Mouse (Mus musculus): Measurements from ENCODE around the gene Dok5. TPM values are rescaled to one million over a fixed set of nuclear protein-coding genes. Genes with fewer than 3 reads are reported as not detected.

Gene Dok5
- polyA plus RNA-seq, 1 experiment from 2014 or later = 11.8 TPM

DNA sequence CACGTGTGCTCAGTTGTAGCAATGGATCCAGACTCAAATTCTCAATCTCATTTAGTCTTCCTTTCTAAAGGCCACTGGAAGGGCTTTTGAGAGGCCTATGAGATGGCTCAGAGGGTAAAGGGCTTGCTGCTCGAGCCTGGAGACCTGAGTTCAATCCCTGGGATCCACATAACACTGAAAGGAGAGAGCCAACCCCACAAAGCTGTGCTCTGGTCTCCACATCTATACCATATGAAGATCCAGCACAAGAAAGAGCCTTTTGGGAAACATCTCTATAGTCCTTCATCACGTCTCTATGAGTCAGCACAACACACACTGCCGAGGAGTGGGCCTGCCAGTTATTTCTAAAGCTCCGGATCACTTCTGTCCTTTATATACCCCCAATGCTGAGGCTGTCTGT lies 5.8 kb upstream of the Dok5 start:
- 82% methylated on average over 5 of the region's 5 CpGs for WGBS
- DNase-seq (ENCODE audit: low spot score) = no peak

DNA sequence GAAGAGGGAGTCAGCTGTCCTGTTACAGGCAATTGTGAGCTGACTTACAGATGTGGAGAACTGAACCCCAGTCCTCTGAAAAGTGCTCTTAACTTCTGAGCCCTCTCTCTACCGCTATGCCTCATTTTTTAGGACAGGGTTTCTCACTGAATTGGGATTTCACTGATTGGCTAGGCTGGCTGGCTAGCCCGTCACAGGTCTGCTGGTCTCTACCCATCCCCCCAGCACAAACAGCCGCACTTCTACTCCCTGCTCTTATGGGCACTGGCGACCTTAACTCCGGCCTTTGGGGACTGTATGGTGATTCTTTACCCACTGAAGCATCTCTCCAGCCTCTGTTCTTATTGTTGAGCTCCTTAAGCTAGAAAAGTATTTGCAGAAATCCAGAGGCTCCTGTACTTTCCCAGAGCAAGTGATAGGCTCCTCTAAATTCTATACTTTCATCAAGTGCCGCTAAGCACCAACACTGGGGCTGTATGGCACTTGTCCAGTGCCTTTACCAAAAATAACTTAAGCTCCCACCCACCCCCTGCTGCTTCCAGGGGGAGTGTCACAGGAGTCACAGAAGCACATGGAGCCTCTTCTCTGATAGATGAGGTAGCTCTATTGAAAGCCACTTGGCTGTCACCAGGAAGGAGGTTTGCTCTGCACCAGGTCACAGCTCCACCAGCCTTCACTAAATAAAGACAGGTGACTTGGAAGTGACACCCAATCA lies 4.5 kb upstream of the Dok5 start:
- Histone ChIP-seq H3K9me3 (no peaks in the 10 kb centered on the region), H3K36me3 (replicated peaks) (no peaks in the 10 kb centered on the region), H3K27me3 (replicated peaks; ENCODE audit: low read depth, poor library complexity, severe bottlenecking) (peaks cover 18% of the 10 kb centered on the region), H3K27ac (replicated peaks) (no peak overlapping the region), H3K4me3 (no peak overlapping the region), H3K4me1 (peaks cover 32% of the 10 kb centered on the region)
- no peak for DNase-seq (ENCODE audit: low spot score)
- 38% methylated on average over 6 of the region's 6 CpGs for WGBS

More for the DNA sequence above, 5.8 kb upstream of the Dok5 start:
- no peak overlapping the region for H3K4me3 ChIP-seq
- no peaks in the 10 kb centered on the region for H3K36me3 ChIP-seq (replicated peaks)
- peaks cover 18% of the 10 kb centered on the region; the same call in 1 of the 2 replicates for H3K4me1 ChIP-seq
- H3K9me3 ChIP-seq = no peaks in the 10 kb centered on the region
- no peak overlapping the region for H3K27ac ChIP-seq (replicated peaks)
- H3K27me3 ChIP-seq (replicated peaks; ENCODE audit: low read depth, poor library complexity, severe bottlenecking) = peaks cover 8% of the 10 kb centered on the region

- DNase-seq (ENCODE audit: low spot score) = no peak
- Histone ChIP-seq H3K4me1 (peaks cover 41% of the 10 kb centered on the region), H3K27me3 (replicated peaks; ENCODE audit: low read depth, poor library complexity, severe bottlenecking) (peaks cover 32% of the 10 kb centered on the region), H3K4me3 (no peak overlapping the region), H3K27ac (replicated peaks) (no peak overlapping the region), H3K9me3 (no peaks in the 10 kb centered on the region), H3K36me3 (replicated peaks) (no peaks in the 10 kb centered on the region)
- WGBS = 92% methylated on average over 9 of the region's 9 CpGs
Measured at GRCm38 (mm10) chr2:170728864-170729263, 2.7 kb upstream of the Dok5 start.

DNA sequence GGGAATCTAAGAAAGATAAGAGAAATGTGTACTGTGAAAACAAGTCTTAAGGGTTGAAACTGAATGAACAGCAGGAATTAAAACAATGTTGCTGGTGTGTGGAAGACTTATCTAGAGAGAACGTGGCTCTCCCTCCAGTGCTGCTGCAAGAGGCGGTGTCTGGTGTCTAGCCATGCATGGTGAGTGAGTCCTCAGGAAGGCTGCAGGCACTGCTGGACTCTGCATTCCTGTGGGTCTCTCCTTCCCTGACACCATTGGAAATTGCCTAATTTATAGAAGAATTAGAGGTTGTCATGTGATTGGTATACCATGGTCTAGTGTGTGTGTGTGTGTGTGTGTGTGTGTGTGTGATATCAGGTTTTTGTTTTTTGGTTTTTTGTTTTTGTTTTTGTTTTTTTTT lies 1.9 kb upstream of the Dok5 start:
- 41% methylated on average over 2 of the region's 2 CpGs for WGBS
- H3K4me1 ChIP-seq = peaks cover 42% of the 10 kb centered on the region
- H3K27ac ChIP-seq (replicated peaks) = no peak overlapping the region
- H3K27me3 ChIP-seq (replicated peaks; ENCODE audit: low read depth, poor library complexity, severe bottlenecking) = peaks cover 32% of the 10 kb centered on the region
- no peaks in the 10 kb centered on the region for H3K9me3 ChIP-seq
- no peak for DNase-seq (ENCODE audit: low spot score)
- no peaks in the 10 kb centered on the region for H3K36me3 ChIP-seq (replicated peaks)
- H3K4me3 ChIP-seq = no peak overlapping the region

DNA sequence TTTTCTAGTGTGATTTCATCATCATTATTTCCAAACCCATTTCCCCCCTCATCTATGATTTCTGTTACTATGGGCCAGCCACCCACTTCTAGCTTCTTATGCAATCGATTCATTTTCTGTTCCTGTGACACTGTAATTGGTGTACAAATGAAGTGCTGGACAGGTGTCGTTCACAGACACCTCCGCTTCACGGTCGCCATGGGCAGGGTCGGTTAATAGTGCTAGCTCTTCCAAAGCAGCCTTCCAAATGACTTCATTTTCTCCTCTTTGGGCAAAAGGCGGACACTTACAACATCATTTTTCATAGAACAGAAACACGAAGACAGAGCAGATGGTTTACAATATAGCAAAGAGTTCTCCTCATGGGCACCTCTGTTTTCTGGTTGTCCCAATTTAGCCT lies 1.5 kb upstream of the Dok5 start:
- H3K27ac ChIP-seq (replicated peaks) = no peak overlapping the region
- 94% methylated on average over 8 of the region's 8 CpGs for WGBS
- no peak for DNase-seq (ENCODE audit: low spot score)
- peaks cover 41% of the 10 kb centered on the region for H3K4me1 ChIP-seq
- H3K27me3 ChIP-seq (replicated peaks; ENCODE audit: low read depth, poor library complexity, severe bottlenecking) = peaks cover 32% of the 10 kb centered on the region
- H3K4me3 ChIP-seq = no peak overlapping the region
- no peaks in the 10 kb centered on the region for H3K9me3 ChIP-seq
- no peaks in the 10 kb centered on the region for H3K36me3 ChIP-seq (replicated peaks)

DNA sequence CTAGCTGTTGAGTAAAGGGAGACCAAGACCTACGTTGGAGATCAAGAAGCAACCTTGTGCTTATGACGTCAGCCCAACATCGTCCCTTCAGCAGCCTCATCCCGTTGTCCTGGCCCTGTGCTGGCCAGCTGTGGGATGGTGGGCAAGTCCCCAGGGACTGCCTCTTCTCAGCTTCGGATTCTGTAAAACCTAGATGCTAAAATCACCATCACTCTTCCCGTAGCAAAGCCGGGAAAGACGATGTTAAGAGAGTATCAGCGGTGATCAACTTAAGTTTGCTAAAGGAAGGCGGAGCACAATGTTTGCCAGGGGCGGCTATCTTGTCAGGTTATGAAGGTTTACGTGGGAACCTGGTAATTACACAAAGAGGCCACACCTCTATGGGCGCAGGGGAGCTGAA lies 826 bp upstream of the Dok5 start:
- Histone ChIP-seq H3K9me3 (no peaks in the 10 kb centered on the region), H3K4me3 (peak overlapping the region; percentile 73), H3K27ac (replicated peaks) (no peak overlapping the region), H3K36me3 (replicated peaks) (no peaks in the 10 kb centered on the region), H3K27me3 (replicated peaks; ENCODE audit: low read depth, poor library complexity, severe bottlenecking) (peaks cover 32% of the 10 kb centered on the region), H3K4me1 (peaks cover 47% of the 10 kb centered on the region)
- 68% methylated on average over 13 of the region's 13 CpGs for WGBS
- no peak for DNase-seq (ENCODE audit: low spot score)

GRCm38 (mm10) chr2:170731205-170731604 lies 402 bp upstream of the Dok5 start:
- Histone ChIP-seq H3K27ac (replicated peaks) (peak overlapping the region; percentile 79), H3K9me3 (no peaks in the 10 kb centered on the region), H3K4me1 (peaks cover 48% of the 10 kb centered on the region), H3K27me3 (replicated peaks; ENCODE audit: low read depth, poor library complexity, severe bottlenecking) (peaks cover 32% of the 10 kb centered on the region), H3K4me3 (peak overlapping the region; percentile 73), H3K36me3 (replicated peaks) (no peaks in the 10 kb centered on the region)
- WGBS = 24% methylated on average over 6 of the region's 6 CpGs
- DNase-seq (ENCODE audit: low spot score) = no peak

GRCm38 (mm10) chr2:170733671-170734070 lies 2.1 kb downstream of the Dok5 start:
- Histone ChIP-seq H3K27ac (replicated peaks) (no peak overlapping the region), H3K4me3 (0 out of 2 replicates have a peak overlapping the region, but pooled peaks have one; percentile 3), H3K9me3 (no peaks in the 10 kb centered on the region), H3K36me3 (replicated peaks) (no peaks in the 10 kb centered on the region), H3K27me3 (replicated peaks; ENCODE audit: low read depth, poor library complexity, severe bottlenecking) (peaks cover 32% of the 10 kb centered on the region), H3K4me1 (peaks cover 41% of the 10 kb centered on the region)
- DNase-seq (ENCODE audit: low spot score) = no peak
- 87% methylated on average over 1 of the region's 1 CpGs for WGBS

- H3K4me3 ChIP-seq = no peak overlapping the region
- no peaks in the 10 kb centered on the region for H3K9me3 ChIP-seq
- H3K36me3 ChIP-seq (replicated peaks) = no peaks in the 10 kb centered on the region
- peaks cover 32% of the 10 kb centered on the region for H3K27me3 ChIP-seq (replicated peaks; ENCODE audit: low read depth, poor library complexity, severe bottlenecking)
- WGBS = 40% methylated on average over 3 of the region's 3 CpGs
- H3K27ac ChIP-seq (replicated peaks) = no peak overlapping the region
- H3K4me1 ChIP-seq = peaks cover 44% of the 10 kb centered on the region
- DNase-seq (ENCODE audit: low spot score) = no peak
Measured at GRCm38 (mm10) chr2:170734446-170734845, 2.8 kb downstream of the Dok5 start.

DNA sequence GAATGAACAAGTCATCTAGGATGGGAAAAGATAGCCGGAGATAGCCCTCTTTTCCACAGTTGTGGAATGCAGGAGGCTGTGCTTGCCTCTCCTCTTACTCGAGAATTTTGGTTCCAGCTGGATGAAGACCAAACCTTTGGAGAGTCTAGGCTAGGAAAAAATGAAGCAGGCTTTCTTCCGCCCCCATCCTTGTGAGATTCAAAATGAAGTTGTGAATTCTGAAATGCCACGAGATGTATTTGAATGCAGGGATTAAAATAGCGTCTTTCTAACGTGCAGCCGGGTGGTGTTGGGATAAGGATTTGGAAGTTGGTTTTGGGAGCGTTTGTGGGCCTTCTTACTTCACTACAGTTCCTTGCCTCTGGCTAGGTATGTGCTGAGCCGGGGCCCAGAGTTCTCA lies 6.8 kb downstream of the Dok5 start:
- peaks cover 1% of the 10 kb centered on the region; the same call in 1 of the 2 replicates for H3K27me3 ChIP-seq (replicated peaks; ENCODE audit: low read depth, poor library complexity, severe bottlenecking)
- H3K36me3 ChIP-seq (replicated peaks) = no peaks in the 10 kb centered on the region
- H3K4me3 ChIP-seq = no peak overlapping the region
- 85% methylated on average over 9 of the region's 9 CpGs for WGBS
- H3K9me3 ChIP-seq = no peaks in the 10 kb centered on the region
- no peak for DNase-seq (ENCODE audit: low spot score)
- H3K27ac ChIP-seq (replicated peaks) = no peak overlapping the region
- H3K4me1 ChIP-seq = peaks cover 23% of the 10 kb centered on the region

DNA sequence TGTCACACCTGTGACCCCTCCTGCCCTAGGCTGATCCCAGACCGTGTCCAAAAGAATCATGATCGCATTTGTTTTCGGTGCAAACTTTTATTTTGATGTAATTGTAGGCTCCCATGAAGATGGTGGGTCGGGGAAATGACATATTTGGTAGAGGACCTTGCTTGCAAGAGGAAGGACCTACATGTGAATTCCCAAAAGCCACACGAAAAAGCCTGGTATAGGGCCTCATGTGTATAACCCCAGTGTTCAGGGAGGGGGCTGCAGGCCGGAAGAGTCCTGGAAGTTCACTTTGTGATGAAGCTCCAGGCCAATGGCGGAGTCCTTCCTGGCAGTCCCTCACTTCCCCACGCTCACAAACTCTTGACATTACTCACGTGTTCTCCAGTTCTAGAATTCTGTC lies 7.3 kb downstream of the Dok5 start:
- Histone ChIP-seq H3K36me3 (replicated peaks) (no peaks in the 10 kb centered on the region), H3K9me3 (no peaks in the 10 kb centered on the region), H3K4me3 (no peak overlapping the region), H3K4me1 (peaks cover 26% of the 10 kb centered on the region), H3K27ac (replicated peaks) (no peak overlapping the region), H3K27me3 (replicated peaks; ENCODE audit: low read depth, poor library complexity, severe bottlenecking) (no peaks in the 10 kb centered on the region)
- no peak for DNase-seq (ENCODE audit: low spot score)
- 87% methylated on average over 9 of the region's 9 CpGs for WGBS

DNA sequence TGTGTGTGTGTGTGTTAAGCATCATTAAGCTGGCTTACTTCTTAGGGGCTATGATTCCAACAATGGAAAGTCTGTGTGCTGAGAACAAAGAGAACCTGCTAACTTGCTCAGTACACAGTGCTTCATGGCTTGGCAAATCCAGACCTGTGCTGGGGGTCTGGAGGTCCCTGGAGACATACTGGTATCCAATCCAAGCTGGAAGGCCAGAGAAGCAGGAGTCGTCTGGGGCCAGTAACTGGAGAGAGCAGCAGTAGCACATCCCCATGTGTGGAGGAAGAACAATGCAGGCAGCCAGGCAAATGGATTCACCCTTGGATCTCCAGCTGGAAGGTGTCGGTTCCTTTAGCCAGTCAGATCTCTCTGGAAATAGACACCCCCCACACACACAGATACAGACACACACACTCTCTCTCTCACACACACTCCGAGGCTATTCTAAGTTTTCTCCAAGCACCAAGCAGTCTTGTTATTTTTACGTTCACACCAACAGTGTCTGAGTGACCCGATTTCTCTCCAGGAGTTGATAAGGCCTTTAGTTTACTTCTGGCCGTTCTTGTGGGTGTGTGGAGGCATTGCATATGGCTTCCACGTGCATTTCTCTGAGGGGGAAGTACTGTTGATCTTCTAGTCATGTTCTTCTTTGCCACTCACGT lies 8.2 kb downstream of the Dok5 start:
- no peak for DNase-seq (ENCODE audit: low spot score)
- no peaks in the 10 kb centered on the region for H3K9me3 ChIP-seq

DNA sequence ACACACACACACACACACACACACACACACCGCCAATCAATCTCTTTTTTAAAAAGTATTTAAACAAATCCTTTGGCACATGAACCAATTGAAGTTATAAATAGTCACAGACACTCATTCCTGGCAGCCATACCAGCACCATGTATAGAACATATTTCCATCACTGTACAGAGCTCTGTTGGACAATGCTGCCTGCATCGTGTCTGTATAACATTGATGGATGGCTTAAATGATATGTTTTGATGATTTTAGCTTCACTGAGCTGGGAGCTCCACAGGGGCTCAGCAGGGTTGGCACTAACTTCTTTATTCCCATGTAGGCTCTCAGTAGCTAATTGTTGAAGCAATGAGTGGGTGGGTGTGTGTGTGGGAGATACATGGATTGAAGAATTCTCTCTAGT lies 11.9 kb downstream of the Dok5 start:
- H3K4me3 ChIP-seq = no peak overlapping the region
- no peak for DNase-seq (ENCODE audit: low spot score)
- no peak overlapping the region for H3K27ac ChIP-seq (replicated peaks)
- H3K36me3 ChIP-seq (replicated peaks) = no peaks in the 10 kb centered on the region
- WGBS = 90% methylated on average over 2 of the region's 2 CpGs
- H3K27me3 ChIP-seq (replicated peaks; ENCODE audit: low read depth, poor library complexity, severe bottlenecking) = no peaks in the 10 kb centered on the region
- peaks cover 18% of the 10 kb centered on the region for H3K4me1 ChIP-seq
- peaks cover 4% of the 10 kb centered on the region; the same call in 1 of the 2 replicates for H3K9me3 ChIP-seq

More for the DNA sequence above, 8.2 kb downstream of the Dok5 start:
- WGBS = 71% methylated on average over 8 of the region's 8 CpGs
- Histone ChIP-seq H3K4me3 (no peak overlapping the region), H3K36me3 (replicated peaks) (no peaks in the 10 kb centered on the region), H3K4me1 (peaks cover 27% of the 10 kb centered on the region), H3K27me3 (replicated peaks; ENCODE audit: low read depth, poor library complexity, severe bottlenecking) (no peaks in the 10 kb centered on the region), H3K27ac (replicated peaks) (peak overlapping the region; percentile 4; the same call in 1 of the 2 replicates)

All from embryonic facial prominence, embryonic 10.5 days (tissue).